Mouse (Mus musculus): ENCODE data around the gene Mgea5. TPM values are rescaled to one million over a fixed set of nuclear protein-coding genes. Genes with fewer than 3 reads are reported as not detected.

Gene Mgea5
- 22.7 and 25.1 TPM in 2 replicates for polyA plus RNA-seq (2021; fragmentation: Nextera tagmentation)
- long read RNA-seq, experiment 1, full-length matches to known transcripts = 7 of 69 reads
- long read RNA-seq, experiment 1, partial matches to known transcripts = 26 of 69 reads
- long read RNA-seq, experiment 1, other reads (novel, unspliced or antisense) = 36 of 69 reads
- long read RNA-seq, experiment 2, full-length matches to known transcripts = 48 of 115 reads
- long read RNA-seq, experiment 2, partial matches to known transcripts = 24 of 115 reads
- long read RNA-seq, experiment 2, other reads (novel, unspliced or antisense) = 43 of 115 reads

DNA sequence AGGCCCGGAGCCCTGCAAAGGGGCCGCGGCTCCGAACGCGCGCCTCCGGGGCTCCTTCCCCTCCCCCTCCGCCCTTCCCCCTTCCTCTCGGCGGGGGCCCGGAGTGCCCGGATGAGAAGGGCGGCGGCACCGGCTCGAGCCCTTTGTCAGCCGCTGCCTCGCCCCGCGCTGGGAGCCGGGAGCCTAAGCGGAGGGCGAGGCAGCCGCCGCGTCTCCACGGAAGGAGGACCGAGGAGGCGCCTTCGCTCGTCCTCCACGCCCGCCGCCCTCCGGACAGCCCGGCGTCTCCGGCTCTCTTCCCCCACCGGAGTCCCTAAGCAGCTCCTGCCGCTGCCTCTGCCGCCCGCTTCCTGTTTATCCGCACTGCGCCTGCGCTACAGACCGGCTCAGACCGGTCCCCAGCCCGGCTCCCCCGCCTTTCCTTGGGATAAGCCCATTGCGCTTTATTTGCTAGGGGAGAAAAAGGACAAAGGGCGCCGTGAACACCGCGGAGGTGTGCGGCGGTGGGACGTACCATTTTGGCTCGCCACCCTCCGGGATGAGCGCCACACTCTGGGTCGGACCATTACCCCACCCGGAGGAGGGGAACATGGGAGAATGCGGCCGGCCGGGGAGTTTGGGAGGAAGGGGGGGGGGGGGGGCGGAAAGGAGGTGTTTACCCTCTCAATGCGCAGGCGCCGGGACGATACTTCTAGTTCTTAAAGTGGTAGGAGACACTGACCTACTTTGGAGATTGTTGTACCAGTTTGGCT is at the start of gene Mgea5:
TSS of gene Mgea5 (minus strand) at position 657 of the 752 bp plus-strand sequence.

GRCm38 (mm10) chr19:45815831-45816405 is 32.3 kb upstream of the Mgea5 start, which contains the start of gene Kcnip2:
Gene Kcnip2, minus strand, starts transcription at chr19:45816061.

GRCm38 (mm10) chr19:45749243-45750043 is 34.2 kb downstream of the Mgea5 start, which contains the start of gene Npm3:
Gene Npm3, minus strand, starts transcription at chr19:45749591.

GRCm38 (mm10) chr19:45742218-45742983 is 41.2 kb downstream of the Mgea5 start, which contains the start of gene Fgf8:
Gene Fgf8, minus strand, starts transcription at chr19:45742915.

Other genes with a start within 250 kb of the Mgea5 start
- 10.6 and 12.7 TPM in 2 replicates for gene Poll, start 223.3 kb downstream of the Mgea5 start, polyA plus RNA-seq (2021; fragmentation: Nextera tagmentation)
- 155 and 176 TPM in 2 replicates for gene Gm17018, start 223.2 kb downstream of the Mgea5 start, polyA plus RNA-seq (2021; fragmentation: Nextera tagmentation)
- 6.9 and 8.1 TPM in 2 replicates for gene Fbxw4, start 123.5 kb downstream of the Mgea5 start, polyA plus RNA-seq (2021; fragmentation: Nextera tagmentation)
- gene Fgf8, start 40.9 kb downstream of the Mgea5 start, polyA plus RNA-seq (2021; fragmentation: Nextera tagmentation) = 0.25 TPM in 1 of 2 replicates, not detected in the other
- gene Npm3, start 34.2 kb downstream of the Mgea5 start, polyA plus RNA-seq (2021; fragmentation: Nextera tagmentation) = 6.0 and 6.1 TPM in 2 replicates
- gene Kcnip2, start 32.2 kb upstream of the Mgea5 start, polyA plus RNA-seq (2021; fragmentation: Nextera tagmentation) = 35.9 and 38.2 TPM in 2 replicates
- 7.1 and 8.1 TPM in 2 replicates for gene Armh3, start 214.7 kb upstream of the Mgea5 start, polyA plus RNA-seq (2021; fragmentation: Nextera tagmentation)
- gene Hps6, start 219.7 kb upstream of the Mgea5 start, polyA plus RNA-seq (2021; fragmentation: Nextera tagmentation) = 6.0 and 6.3 TPM in 2 replicates

Data from layer of hippocampus, adult 6 months (tissue).